Mouse (Mus musculus): Measurements from ENCODE around the gene Trpc7. TPM values are rescaled to one million over a fixed set of nuclear protein-coding genes. Genes with fewer than 3 reads are reported as not detected.

Trpc7 gene
- polyA plus RNA-seq, 1 experiment, result not detected

DNA sequence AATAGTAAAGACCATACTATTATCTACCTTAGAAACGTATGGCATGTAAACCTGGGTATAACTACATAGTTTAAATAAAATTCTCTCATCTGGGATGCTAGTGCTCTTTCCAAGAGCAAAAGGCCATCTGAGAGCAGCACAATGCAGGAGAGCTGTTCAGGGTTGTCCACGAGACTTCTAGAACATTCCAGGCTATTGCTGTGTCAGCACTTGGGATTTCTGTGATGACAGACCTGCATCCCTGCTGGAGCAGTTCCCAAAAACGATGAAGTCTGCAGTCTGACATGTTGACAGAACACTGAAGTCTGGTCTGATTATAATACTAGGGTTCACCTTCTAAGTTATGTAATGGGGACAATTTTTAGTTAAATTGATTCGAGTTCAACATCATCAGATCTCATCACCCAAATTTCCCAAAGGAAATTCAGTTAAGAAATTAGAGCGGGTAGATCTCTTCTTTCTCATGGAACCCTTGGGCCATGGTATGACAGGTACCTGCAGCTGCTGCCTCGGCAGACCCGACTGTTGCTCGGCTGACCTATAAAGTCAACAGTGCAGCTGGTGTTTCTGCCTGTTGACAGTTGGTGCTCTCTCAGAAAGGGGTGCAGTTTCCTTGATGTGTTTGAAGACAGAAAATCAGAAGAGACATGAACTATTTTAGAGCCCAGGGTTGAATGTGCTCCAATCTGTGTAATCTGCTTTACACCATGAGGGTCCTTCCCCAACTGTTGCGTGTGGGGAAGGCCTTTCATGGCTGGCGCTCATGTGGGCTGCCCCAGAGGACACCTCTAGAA lies 148.9 kb downstream of the Trpc7 start:
- H3K36me3 ChIP-seq (ENCODE audit: control insufficient read depth), result peaks cover under 1% of the 10 kb centered on the region
- H3K4me3 ChIP-seq (replicated peaks), result no peak overlapping the region
- H3K9me3 ChIP-seq (ENCODE audit: control insufficient read depth, low read length), result no peaks in the 10 kb centered on the region
- peaks cover 13% of the 10 kb centered on the region for H3K27me3 ChIP-seq (ENCODE audit: control insufficient read depth)
- no peaks in the 10 kb centered on the region for H3K4me1 ChIP-seq (ENCODE audit: control insufficient read depth)
- TF ChIP-seq GATA1 (IDR thresholded peaks at IDR 0.05; ENCODE audit: low read length) (no peak), TAL1 (IDR thresholded peaks at IDR 0.05; ENCODE audit: low read length) (no peak)

DNA sequence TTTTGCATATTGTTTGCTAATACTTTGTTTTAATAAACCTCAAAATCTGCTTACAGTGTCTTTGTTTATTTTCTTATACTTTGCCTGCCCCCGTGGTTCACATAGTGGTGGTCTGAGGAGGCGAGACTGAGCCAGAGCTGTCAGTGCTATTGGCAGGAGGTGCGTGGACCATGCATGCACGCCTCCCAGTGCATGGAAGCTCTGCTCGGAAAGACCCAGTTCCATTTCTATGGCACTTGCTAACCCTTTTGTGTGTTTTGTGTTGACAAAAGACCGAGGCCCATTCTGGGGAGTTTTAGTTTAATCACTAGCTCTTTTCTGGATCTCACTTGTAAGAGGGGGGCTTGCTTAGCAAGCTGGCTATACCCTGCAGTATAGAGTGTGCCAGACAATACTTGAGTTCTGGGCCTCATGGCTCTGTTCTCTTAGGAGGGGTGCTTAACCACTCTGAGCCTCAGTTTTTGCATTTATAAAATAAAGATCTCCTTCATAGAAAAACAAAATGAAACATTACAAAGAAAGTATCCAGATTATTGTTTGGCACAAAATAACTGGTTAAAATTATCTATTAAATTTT lies 153.4 kb downstream of the Trpc7 start:
- H3K36me3 ChIP-seq (ENCODE audit: control insufficient read depth), result peaks cover 22% of the 10 kb centered on the region
- H3K9me3 ChIP-seq (ENCODE audit: control insufficient read depth, low read length), result no peaks in the 10 kb centered on the region
- TF ChIP-seq TAL1 (IDR thresholded peaks at IDR 0.05; ENCODE audit: low read length) (no peak), GATA1 (IDR thresholded peaks at IDR 0.05; ENCODE audit: low read length) (no peak)
- H3K27me3 ChIP-seq (ENCODE audit: control insufficient read depth), result no peaks in the 10 kb centered on the region
- no peak overlapping the region for H3K4me3 ChIP-seq (replicated peaks)
- no peaks in the 10 kb centered on the region for H3K4me1 ChIP-seq (ENCODE audit: control insufficient read depth)

DNA sequence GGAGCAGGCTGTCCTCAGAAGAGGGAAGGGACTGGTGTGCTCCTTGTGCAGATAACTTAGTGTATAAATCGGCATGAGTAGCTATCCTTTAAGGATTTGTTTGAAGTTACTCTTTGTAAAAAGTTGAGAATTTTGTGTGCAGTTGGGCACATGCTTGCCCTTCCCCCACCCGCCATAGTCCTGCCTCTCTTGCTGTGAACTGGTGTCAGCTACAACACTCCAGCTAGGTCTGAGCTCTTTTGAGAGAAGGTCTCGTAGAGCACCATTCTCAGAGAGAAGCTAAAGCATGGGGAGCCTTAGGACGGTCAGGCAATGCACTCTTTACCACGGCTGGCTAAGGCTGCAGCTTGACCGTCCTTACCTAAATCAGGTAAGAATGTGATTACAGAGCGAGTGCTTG lies 154.1 kb downstream of the Trpc7 start:
- no peaks in the 10 kb centered on the region for H3K27me3 ChIP-seq (ENCODE audit: control insufficient read depth)
- peaks cover 27% of the 10 kb centered on the region for H3K36me3 ChIP-seq (ENCODE audit: control insufficient read depth)
- no peak overlapping the region for H3K4me3 ChIP-seq (replicated peaks)
- no peaks in the 10 kb centered on the region for H3K9me3 ChIP-seq (ENCODE audit: control insufficient read depth, low read length)
- no peaks in the 10 kb centered on the region for H3K4me1 ChIP-seq (ENCODE audit: control insufficient read depth)
- TF ChIP-seq TAL1 (IDR thresholded peaks at IDR 0.05; ENCODE audit: low read length), result no peak
- no peak for TF ChIP-seq GATA1 (IDR thresholded peaks at IDR 0.05; ENCODE audit: low read length)

DNA sequence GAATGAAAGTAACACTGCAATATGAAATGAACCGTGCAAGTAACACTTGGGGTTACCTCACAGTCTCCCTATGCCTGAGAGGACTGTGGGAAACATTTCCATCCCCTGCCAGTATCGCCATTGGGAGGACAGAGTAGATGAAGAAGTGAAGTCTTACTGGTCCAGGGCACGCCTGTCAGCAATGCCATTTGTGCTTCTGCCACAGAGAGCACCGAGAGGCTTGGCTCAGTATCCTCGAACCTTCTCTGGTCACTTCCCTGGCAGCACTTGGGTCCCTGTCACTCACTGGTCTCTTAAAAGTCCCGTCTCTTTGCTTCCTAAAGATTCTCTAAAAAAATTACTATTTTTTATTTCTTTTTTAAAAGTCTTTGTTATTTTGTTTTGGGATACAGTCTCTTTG lies 155.3 kb downstream of the Trpc7 start:
- Histone ChIP-seq H3K9me3 (ENCODE audit: control insufficient read depth, low read length) (no peaks in the 10 kb centered on the region), H3K4me1 (ENCODE audit: control insufficient read depth) (peaks cover under 1% of the 10 kb centered on the region; the same call in 1 of the 2 replicates), H3K36me3 (ENCODE audit: control insufficient read depth) (peaks cover 31% of the 10 kb centered on the region), H3K4me3 (replicated peaks) (no peak overlapping the region), H3K27me3 (ENCODE audit: control insufficient read depth) (no peaks in the 10 kb centered on the region)
- TF ChIP-seq GATA1 (IDR thresholded peaks at IDR 0.05; ENCODE audit: low read length), result no peak
- TF ChIP-seq TAL1 (IDR thresholded peaks at IDR 0.05; ENCODE audit: low read length), result no peak

DNA sequence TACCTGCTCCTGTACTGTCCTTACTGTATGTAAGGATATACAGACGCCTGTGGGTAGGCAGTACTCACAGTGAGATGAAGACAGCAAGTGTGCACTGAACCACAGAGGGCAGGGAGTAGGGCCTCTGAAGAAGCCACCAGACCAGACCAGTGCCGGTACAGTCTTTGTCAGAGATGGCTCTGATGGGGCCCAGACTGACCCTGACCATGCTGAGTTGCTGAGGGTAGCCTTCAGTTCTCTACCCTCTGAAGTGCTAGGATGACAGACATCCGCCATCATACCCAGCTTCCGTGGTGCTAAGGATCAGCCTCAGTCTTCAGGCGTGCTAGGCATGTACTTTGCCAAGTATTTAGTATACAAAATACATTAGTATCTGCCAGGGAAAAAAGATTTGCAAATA lies 156.2 kb downstream of the Trpc7 start:
- TF ChIP-seq TAL1 (IDR thresholded peaks at IDR 0.05; ENCODE audit: low read length) (no peak), GATA1 (IDR thresholded peaks at IDR 0.05; ENCODE audit: low read length) (no peak)
- Histone ChIP-seq H3K4me3 (replicated peaks) (no peak overlapping the region), H3K27me3 (ENCODE audit: control insufficient read depth) (no peaks in the 10 kb centered on the region), H3K4me1 (ENCODE audit: control insufficient read depth) (peaks cover 4% of the 10 kb centered on the region), H3K9me3 (ENCODE audit: control insufficient read depth, low read length) (no peaks in the 10 kb centered on the region), H3K36me3 (ENCODE audit: control insufficient read depth) (peaks cover 33% of the 10 kb centered on the region)

DNA sequence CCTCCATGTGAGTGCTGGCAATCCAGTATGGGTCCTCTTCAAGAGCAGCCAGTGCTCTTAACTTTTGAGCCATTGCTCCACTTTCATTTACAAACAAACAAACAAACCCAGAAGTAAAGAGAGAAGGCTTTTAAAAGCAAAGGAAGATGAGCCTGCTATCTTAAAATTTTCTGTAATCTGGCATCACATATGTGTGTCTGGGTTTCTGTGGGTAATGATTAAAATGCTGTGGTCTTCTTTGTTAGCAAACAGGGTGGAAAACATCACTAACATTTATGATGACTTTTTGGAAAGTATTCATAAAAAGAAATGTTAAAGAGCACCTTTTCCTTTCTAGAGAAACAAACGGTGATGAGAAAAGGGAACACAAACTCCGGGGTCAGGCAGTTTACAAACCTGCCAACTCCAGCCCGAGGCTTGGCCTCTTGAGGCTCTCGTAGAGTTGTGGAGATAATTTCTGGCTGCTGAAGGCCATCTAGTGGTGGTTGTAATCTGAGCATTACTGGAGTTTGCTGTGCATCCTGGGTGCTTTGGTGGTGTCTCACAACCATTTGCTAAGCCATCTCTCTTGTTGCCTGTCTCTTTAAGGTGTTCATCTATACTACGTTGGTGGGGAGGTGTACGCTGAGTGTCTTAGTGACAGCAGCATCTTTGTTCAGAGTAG lies 160.4 kb downstream of the Trpc7 start:
- TF ChIP-seq GATA1 (IDR thresholded peaks at IDR 0.05; ENCODE audit: low read length) (no peak), TAL1 (IDR thresholded peaks at IDR 0.05; ENCODE audit: low read length) (no peak)
- no peak overlapping the region for H3K4me3 ChIP-seq (replicated peaks)
- peaks cover 57% of the 10 kb centered on the region for H3K36me3 ChIP-seq (ENCODE audit: control insufficient read depth)
- H3K27me3 ChIP-seq (ENCODE audit: control insufficient read depth), result no peaks in the 10 kb centered on the region
- H3K4me1 ChIP-seq (ENCODE audit: control insufficient read depth), result peaks cover 6% of the 10 kb centered on the region
- no peaks in the 10 kb centered on the region for H3K9me3 ChIP-seq (ENCODE audit: control insufficient read depth, low read length)

DNA sequence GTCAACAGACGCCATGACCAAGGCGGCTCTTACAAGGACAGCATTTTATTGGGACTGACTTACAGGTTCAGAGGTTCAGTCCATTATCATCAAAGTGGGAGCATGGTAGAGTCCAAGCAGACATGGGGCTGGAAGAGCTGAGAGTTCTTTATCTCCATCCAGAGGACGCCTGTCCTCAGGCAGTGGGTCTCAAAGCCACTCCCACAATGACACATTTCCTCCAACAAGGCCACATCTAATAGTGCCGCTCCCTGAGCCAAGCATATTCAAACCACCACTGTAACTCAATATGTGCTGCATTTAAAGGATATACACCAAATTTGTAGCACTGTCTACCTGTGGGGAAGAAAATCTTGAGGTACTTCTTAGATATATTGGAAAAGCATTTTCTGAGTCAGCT lies 161.2 kb downstream of the Trpc7 start:
- peaks cover 61% of the 10 kb centered on the region for H3K36me3 ChIP-seq (ENCODE audit: control insufficient read depth)
- H3K4me3 ChIP-seq (replicated peaks), result no peak overlapping the region
- TF ChIP-seq GATA1 (IDR thresholded peaks at IDR 0.05; ENCODE audit: low read length), result no peak
- no peak for TF ChIP-seq TAL1 (IDR thresholded peaks at IDR 0.05; ENCODE audit: low read length)

DNA sequence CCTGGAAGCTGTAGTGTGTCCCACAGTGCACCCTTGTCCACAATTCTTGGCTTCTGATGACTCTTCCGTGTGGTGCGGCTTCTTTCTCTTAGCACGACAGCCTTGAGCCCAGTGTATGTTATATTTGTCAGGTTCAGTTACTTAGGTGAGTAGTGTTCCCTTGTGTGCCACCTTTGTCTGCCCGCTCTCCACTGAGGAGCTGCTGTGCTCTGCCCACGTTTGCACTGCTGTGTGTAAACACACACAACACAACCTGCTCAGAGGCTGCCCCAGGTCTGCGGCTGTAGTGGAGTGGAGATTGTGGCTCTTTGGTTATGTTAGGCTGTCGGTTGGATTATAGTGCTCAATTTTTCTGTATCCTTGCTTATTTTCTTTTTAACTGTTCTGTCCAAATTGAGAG lies 166.7 kb downstream of the Trpc7 start:
- Histone ChIP-seq H3K4me1 (ENCODE audit: control insufficient read depth) (no peaks in the 10 kb centered on the region), H3K27me3 (ENCODE audit: control insufficient read depth) (no peaks in the 10 kb centered on the region), H3K36me3 (ENCODE audit: control insufficient read depth) (peaks cover 55% of the 10 kb centered on the region), H3K4me3 (replicated peaks) (no peak overlapping the region), H3K9me3 (ENCODE audit: control insufficient read depth, low read length) (no peaks in the 10 kb centered on the region)
- no peak for TF ChIP-seq GATA1 (IDR thresholded peaks at IDR 0.05; ENCODE audit: low read length)
- no peak for TF ChIP-seq TAL1 (IDR thresholded peaks at IDR 0.05; ENCODE audit: low read length)

More for the DNA sequence above, 161.2 kb downstream of the Trpc7 start:
- H3K4me1 ChIP-seq (ENCODE audit: control insufficient read depth), result peaks cover 6% of the 10 kb centered on the region
- no peaks in the 10 kb centered on the region for H3K27me3 ChIP-seq (ENCODE audit: control insufficient read depth)
- H3K9me3 ChIP-seq (ENCODE audit: control insufficient read depth, low read length), result no peaks in the 10 kb centered on the region

DNA sequence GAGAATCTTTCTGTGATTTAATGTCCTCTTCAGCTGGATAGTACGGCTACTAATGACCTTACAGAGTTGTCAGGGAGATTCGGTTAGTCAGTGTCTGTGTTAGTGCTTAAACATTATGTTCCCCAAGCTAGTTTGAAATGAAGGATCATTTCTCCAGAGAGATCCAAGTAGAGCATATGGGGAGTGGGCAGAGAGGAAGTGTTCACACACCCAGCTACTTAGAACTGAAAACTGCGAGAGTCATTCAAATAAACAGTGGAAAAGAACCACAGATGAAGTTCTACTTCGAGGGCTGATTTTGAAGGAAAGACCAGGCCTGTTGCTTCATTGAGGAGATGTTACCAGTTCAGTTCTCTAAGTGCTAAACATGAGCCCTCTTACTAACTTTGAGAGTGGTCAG lies 169.2 kb downstream of the Trpc7 start:
- Histone ChIP-seq H3K27me3 (ENCODE audit: control insufficient read depth) (no peaks in the 10 kb centered on the region), H3K36me3 (ENCODE audit: control insufficient read depth) (peaks cover 42% of the 10 kb centered on the region), H3K4me1 (ENCODE audit: control insufficient read depth) (no peaks in the 10 kb centered on the region), H3K4me3 (replicated peaks) (no peak overlapping the region), H3K9me3 (ENCODE audit: control insufficient read depth, low read length) (no peaks in the 10 kb centered on the region)
- TF ChIP-seq GATA1 (IDR thresholded peaks at IDR 0.05; ENCODE audit: low read length) (no peak), TAL1 (IDR thresholded peaks at IDR 0.05; ENCODE audit: low read length) (no peak)

Other genes starting within 250 kb of the Trpc7 start
- gene Smad5, start 193.0 kb downstream of the Trpc7 start, polyA plus RNA-seq (2012), result 0.01 TPM in 1 of 2 replicates, not detected in the other
- gene Gm45623, start 142.2 kb downstream of the Trpc7 start, polyA plus RNA-seq (2012), result not detected in 2 replicates